Mouse (Mus musculus) NIH3T3 (cell line): ENCODE data around the gene 4930505A04Rik.
"Not testable (repeated sequence)": the region's sequence is repeated elsewhere in the genome, so short reads cannot be mapped to it uniquely, and the experiment has no call there.

Source experiments
- DNase-seq: peaks from one replicate; pipeline ENCODE4 v3.0.0-alpha.2; 2012; ENCODE audit warnings: low read depth

Gene 4930505A04Rik

GRCm38 (mm10) chr11:30471751-30472593, at the start of gene 4930505A04Rik:
Gene 4930505A04Rik, minus strand, starts transcription at chr11:30471827.
- peak; percentile 96 for DNase-seq

- DNase-seq, result no peak
These were observed 45.5 kb upstream of the 4930505A04Rik start for GRCm38 (mm10) chr11:30517133-30517532.

GRCm38 (mm10) chr11:30508178-30508577, 36.6 kb upstream of the 4930505A04Rik start:
- DNase-seq, result no peak

GRCm38 (mm10) chr11:30498738-30499355, 27.2 kb upstream of the 4930505A04Rik start:
- peak; percentile 64 for DNase-seq

GRCm38 (mm10) chr11:30497151-30497550, 25.5 kb upstream of the 4930505A04Rik start:
- DNase-seq, result no peak

- DNase-seq, result no peak
These were observed 20.1 kb upstream of the 4930505A04Rik start for GRCm38 (mm10) chr11:30491515-30492260.

GRCm38 (mm10) chr11:30488183-30488582, 16.6 kb upstream of the 4930505A04Rik start:
- DNase-seq, result no peak

GRCm38 (mm10) chr11:30483286-30483685, 11.7 kb upstream of the 4930505A04Rik start:
- no peak for DNase-seq

- DNase-seq, result no peak
These were observed 440 bp downstream of the 4930505A04Rik start for GRCm38 (mm10) chr11:30471187-30471586.

GRCm38 (mm10) chr11:30454331-30454730, 17.3 kb downstream of the 4930505A04Rik start:
- no peak for DNase-seq

- no peak for DNase-seq
These were observed 23.5 kb downstream of the 4930505A04Rik start for GRCm38 (mm10) chr11:30448126-30448525.

- peak; percentile 59 for DNase-seq
These were observed 24.1 kb downstream of the 4930505A04Rik start for GRCm38 (mm10) chr11:30447561-30447960.

- not testable (repeated sequence) for DNase-seq
These were observed 27.3 kb downstream of the 4930505A04Rik start for GRCm38 (mm10) chr11:30444192-30444905.

- no peak for DNase-seq
These were observed 27.9 kb downstream of the 4930505A04Rik start for GRCm38 (mm10) chr11:30443746-30444145.

- no peak for DNase-seq
These were observed 38.2 kb downstream of the 4930505A04Rik start for GRCm38 (mm10) chr11:30433256-30433950.

- no peak for DNase-seq
These were observed 66.0 kb downstream of the 4930505A04Rik start for GRCm38 (mm10) chr11:30405581-30405980.

- DNase-seq, result no peak
These were observed 66.9 kb downstream of the 4930505A04Rik start for GRCm38 (mm10) chr11:30404619-30405200.

GRCm38 (mm10) chr11:30394351-30394750, 77.3 kb downstream of the 4930505A04Rik start:
- peak; percentile 55 for DNase-seq

GRCm38 (mm10) chr11:30383076-30383475, 88.6 kb downstream of the 4930505A04Rik start:
- DNase-seq, result peak; percentile 53
